Mouse (Mus musculus) layer of hippocampus, adult 2 months (tissue): Measurements from ENCODE around the gene Bcas3. TPM values are rescaled to one million over a fixed set of nuclear protein-coding genes. Genes with fewer than 3 reads are reported as not detected.

ENCODE experiments used
- DNase-seq, 2 experiments: peaks; one replicate each; pipeline ENCODE4 v3.0.0; 2022; ENCODE audit warnings: low spot score in 2 of 2
- H3K27ac ChIP-seq: fragments of 200-600 bp; 2 replicates; pipeline ENCODE4 v1.8.1; 2022
- H3K4me3 ChIP-seq: fragments of 200-600 bp; 2 replicates; pipeline ENCODE4 v1.8.1; 2022; ENCODE audit warnings: mild to moderate bottlenecking
- CTCF ChIP-seq: fragments of 200-600 bp; conservative IDR thresholded peaks from 2 replicates; pipeline ENCODE4 v1.8.1; 2022; ENCODE audit warnings: antibody characterized with exemption, mild to moderate bottlenecking, moderate library complexity
- total RNA-seq, 2 experiments: library from RNA; stranded (reverse); gene quantifications; 2 replicates each; pipeline ENCODE4 v1.2.3; 2021

Gene Bcas3
- total RNA-seq, 2 experiments from 2014 or later = 67.6 to 75.1 TPM

DNA sequence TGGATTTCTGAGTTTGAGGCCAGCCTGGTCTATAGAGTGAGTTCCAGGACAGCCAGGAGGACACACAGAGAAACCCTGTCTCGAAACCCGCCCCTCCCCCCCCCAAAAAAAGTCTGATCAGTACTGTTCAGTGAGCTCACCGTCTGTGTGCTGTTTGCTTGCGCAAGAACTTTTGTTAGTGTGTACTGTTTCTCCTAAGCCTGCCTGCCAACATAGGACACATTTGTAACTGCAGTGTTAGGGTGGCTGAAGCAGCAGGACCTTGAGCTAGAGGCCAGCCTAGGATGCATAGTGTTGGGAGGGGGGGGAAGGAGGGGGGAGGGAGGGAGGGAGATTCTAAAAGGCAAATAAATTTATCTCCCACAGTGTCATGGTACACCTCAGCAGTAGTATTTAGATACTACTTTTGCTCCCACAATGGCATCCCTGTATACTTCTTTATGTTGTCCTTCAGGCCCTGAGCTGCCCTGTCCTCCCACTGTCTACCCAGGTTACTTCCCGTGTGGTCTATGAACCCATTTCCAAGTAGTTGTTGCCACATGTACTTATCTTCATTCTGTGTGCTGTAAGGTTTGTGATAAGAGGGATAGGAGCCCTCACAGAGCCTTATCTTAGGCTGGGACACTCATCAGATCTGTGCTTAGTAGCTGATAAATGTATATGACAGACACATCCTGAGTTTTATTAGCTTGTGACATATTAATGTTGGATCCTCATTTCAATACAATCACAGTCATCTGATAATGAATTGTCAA lies 176.7 kb downstream of the Bcas3 start:
- no peak for DNase-seq
- no peak overlapping the region for H3K27ac ChIP-seq
- H3K4me3 ChIP-seq = no peak overlapping the region
- no peak for TF ChIP-seq CTCF

DNA sequence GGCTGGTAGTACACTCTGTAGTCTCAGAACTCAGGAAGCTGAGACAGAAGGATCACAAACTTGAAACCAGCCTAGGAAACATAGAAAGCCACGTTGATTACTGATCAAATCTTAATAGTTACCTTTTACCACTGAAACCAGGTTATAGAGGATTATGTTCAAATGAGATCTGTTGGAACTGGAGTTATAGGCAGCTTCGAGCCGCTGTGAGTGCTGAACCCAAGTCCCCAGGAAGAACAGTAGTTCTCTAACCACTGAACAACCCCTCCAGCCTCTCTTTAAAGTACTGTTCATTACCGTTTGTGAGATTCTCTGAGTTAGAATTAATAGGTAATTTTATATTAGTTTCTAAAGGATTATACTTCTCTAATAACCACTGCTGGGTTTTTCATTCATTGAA lies 188.0 kb downstream of the Bcas3 start:
- TF ChIP-seq CTCF = no peak
- H3K27ac ChIP-seq = no peak overlapping the region
- DNase-seq = no peak
- no peak overlapping the region for H3K4me3 ChIP-seq

DNA sequence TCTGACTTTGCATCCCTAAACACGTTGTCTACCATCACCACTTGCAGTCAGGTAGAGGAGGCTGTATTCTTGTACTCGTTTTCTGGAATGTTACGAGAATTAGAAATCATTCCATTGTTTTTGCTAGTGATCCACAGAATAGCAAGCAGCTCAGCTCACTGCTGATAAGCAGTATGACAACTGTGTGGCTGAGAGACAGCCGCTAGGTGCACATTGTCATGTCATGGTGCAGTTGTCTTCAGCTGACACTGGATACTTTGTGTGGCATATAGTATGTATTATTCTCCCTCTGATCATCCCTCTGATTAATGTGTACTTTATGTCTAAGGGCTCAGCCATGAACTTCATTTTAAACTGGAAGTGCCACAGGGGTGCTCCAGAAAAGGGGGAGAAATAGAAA lies 190.3 kb downstream of the Bcas3 start:
- no peak for DNase-seq
- H3K4me3 ChIP-seq = no peak overlapping the region
- peak overlapping the region; percentile 77 for H3K27ac ChIP-seq
- peak; percentile 38 for TF ChIP-seq CTCF

DNA sequence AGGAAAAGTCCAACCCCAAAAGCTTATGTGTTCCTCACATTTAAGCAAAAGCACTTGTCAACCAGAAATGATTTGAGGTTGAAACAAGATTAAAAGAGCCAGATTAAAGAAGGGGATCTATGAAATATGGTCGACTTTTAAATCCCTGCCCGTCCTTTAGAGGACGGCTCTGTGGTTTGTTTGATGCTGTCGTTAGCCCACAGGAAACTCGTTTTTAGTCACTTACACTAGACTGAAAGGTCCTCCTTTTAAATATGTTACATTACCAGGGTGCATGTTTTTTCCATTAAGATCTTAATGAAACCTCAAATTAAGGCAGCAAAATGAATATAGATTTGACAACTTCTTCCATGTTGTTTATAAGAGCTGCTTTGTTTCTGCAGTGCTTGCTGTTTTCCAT lies 192.6 kb downstream of the Bcas3 start:
- DNase-seq = no peak
- no peak for TF ChIP-seq CTCF

DNA sequence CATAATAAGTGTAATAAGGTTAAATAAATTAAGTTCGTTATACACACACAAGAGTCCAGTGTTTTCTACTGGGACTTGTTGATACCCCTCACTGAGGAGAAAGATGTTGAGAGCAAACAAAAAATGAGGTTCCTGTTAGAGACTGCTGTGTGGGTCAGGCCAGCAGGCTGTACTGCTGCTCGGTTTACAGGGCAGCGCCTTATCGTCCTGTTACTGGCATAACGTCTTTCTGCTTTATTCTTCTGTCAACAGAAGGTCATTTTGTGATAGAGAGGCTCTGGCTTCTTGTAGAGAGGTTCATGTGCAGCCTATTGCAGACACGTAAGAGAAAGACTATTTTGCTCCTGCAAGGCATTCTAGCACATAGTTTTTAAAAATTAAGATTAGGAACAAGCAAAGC lies 195.0 kb downstream of the Bcas3 start:
- H3K27ac ChIP-seq = no peak overlapping the region
- no peak for DNase-seq
- no peak overlapping the region for H3K4me3 ChIP-seq
- no peak for TF ChIP-seq CTCF

More for the DNA sequence above, 192.6 kb downstream of the Bcas3 start:
- no peak overlapping the region for H3K4me3 ChIP-seq
- H3K27ac ChIP-seq = no peak overlapping the region

DNA sequence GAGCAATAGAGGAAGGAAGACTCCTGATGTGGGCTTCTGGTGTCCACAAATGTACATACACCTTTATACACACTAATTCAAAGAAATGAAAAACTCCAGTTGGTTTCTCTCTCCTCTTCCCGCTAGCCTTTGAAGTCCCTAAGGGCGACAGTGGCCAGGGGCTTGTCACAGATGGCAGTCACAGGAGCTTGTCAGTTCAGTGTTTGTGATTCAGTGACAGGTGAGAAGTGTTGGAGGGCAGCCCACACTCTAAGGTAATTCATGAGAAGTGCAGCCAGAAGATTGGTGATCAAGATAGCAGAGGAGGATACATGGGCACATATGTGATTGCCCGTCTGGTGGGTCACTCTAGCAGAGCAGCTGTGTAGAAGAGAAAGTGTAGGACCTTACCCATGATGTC lies 196.7 kb downstream of the Bcas3 start:
- DNase-seq = no peak
- Histone ChIP-seq H3K27ac (no peak overlapping the region), H3K4me3 (no peak overlapping the region)
- no peak for TF ChIP-seq CTCF

DNA sequence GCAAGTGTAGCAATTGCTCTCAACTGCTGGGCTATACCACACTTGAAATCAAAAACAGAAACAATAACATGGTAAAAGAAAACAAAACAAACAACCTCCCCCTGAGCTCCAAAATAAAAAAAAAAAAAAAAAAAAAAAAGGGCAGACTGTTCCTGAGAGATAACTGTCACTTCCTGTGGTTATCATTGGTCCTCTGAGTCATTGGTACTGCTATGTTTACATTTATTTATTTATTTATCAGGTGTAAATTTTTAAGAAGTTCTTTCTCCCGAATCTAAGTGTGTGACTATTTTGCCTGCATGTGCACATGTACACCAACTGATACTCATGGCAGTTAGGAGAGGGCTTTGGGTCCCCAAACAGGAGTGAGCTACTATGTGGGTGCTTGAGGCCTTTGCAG lies 202.1 kb downstream of the Bcas3 start:
- no peak for TF ChIP-seq CTCF
- no peak overlapping the region for H3K27ac ChIP-seq
- no peak overlapping the region for H3K4me3 ChIP-seq
- no peak for DNase-seq

DNA sequence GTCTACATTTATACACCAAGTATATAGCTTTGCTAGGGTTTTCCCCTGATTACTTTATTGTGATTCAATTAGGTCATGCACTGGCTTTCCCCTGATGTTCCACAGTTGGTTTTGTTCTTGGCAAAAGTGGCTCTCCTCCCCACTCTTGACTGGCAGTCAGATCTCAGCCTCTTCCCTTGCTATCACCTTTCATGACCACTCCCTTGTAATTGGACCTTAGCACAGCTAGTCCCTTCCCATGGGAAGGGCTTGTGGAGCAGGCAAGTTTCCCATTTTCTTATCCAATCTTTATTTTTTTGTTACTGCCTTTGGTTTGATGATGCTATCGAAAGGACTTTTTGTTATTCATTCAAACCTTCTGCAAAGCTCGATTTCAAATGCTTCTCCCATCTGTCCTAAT lies 202.8 kb downstream of the Bcas3 start:
- TF ChIP-seq CTCF = no peak

DNA sequence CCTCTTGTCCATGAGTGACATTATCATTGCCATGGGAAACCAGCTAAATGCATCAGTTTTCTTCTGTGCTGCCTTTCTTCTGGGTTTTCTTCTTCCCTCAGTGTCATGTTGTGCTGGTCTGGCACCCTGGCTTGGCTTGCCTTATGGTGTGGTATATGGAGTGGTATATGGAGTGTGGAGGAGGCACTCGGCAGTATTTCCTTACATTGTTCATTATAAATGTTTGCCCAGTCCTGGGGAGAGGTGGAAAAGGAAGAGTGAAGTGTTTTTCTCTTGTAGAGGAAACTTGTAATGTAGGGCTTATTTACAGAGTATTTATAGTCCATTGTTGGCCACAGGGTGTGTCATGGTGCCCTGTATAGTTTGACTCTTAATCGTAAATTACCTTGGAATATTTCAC lies 212.1 kb downstream of the Bcas3 start:
- Histone ChIP-seq H3K4me3 (no peak overlapping the region), H3K27ac (no peak overlapping the region)
- no peak for TF ChIP-seq CTCF
- no peak for DNase-seq

More for the DNA sequence above, 202.8 kb downstream of the Bcas3 start:
- Histone ChIP-seq H3K4me3 (no peak overlapping the region), H3K27ac (no peak overlapping the region)
- no peak for DNase-seq

DNA sequence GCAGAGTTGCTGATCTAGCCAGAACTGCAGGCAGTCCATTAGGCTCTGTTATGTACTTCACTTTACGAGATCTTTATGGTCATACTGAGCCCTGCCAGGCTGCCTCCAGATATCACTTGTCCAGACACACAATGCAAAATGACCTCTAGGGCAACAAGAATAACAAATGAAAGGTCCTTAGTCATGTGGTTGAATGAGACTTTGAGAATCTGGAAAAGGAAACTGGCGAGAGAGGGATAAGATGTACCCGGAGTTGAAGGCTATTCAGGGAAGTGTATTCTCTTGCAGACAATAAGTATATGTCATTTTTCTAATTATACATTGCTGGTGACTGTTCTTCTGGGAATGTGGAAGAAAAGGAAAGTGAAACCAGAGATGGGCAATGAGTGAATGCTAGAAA lies 218.1 kb downstream of the Bcas3 start:
- TF ChIP-seq CTCF = no peak
- Histone ChIP-seq H3K27ac (no peak overlapping the region), H3K4me3 (no peak overlapping the region)
- DNase-seq = no peak

DNA sequence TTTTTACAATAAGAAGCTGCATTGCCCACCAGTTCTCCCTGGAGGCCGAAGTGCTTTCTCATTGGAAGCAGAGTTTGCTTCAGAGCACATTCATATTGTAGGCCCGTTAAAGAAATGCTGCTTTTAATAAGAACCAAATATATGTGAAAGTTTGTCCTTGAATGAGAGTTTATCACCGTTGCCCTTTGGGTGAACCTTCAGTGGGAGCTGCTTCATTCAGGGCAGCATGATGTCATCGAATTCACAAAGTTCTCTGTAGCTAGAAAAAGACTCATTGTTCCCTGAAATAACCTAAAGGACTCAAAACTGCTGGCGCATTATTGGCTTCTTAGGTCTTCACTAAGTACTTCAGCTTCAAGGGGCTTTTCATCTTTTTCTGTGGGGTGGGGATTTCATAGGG lies 219.0 kb downstream of the Bcas3 start:
- TF ChIP-seq CTCF = no peak
- Histone ChIP-seq H3K4me3 (no peak overlapping the region), H3K27ac (no peak overlapping the region)
- DNase-seq = no peak

DNA sequence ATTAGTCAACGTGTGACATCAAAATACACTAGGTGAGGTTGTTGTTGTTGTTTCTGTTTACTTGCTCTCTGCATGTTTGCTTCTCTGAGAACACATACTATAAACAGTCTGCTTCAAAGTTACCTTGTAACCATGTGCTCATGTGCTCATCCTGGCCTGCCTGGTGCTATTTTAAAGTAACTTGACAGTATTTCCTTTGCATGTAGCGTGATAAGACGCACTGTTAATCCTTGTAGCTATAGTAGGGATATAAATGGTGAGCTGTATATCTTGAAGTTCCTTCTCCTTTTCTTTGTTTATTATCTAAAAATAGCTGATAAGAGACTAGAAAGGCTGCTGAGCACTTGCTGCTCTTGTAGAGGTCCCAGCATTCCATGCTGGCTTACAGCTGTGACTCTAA lies 219.6 kb downstream of the Bcas3 start:
- no peak for TF ChIP-seq CTCF
- H3K27ac ChIP-seq = no peak overlapping the region
- no peak for DNase-seq
- H3K4me3 ChIP-seq = no peak overlapping the region

DNA sequence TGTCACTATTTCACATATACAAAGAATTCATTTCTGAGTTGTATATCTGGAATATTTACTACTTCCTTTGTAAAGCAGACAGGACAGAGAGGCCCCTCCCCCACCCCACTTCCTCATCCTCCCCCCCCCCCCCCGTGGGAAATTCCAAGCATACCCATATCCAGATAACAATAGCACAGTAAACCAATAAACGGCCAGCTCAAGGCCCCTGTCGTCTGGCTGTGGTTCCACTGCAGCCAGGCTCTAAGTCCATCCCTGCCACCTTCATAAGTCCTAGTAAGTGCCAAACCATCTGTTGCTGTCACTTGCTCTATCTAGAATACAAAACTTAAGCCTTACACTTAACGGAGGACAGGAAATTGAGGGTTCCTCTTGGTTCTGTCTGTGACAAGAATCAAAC lies 221.5 kb downstream of the Bcas3 start:
- no peak for DNase-seq
- TF ChIP-seq CTCF = no peak
- no peak overlapping the region for H3K27ac ChIP-seq
- no peak overlapping the region for H3K4me3 ChIP-seq

DNA sequence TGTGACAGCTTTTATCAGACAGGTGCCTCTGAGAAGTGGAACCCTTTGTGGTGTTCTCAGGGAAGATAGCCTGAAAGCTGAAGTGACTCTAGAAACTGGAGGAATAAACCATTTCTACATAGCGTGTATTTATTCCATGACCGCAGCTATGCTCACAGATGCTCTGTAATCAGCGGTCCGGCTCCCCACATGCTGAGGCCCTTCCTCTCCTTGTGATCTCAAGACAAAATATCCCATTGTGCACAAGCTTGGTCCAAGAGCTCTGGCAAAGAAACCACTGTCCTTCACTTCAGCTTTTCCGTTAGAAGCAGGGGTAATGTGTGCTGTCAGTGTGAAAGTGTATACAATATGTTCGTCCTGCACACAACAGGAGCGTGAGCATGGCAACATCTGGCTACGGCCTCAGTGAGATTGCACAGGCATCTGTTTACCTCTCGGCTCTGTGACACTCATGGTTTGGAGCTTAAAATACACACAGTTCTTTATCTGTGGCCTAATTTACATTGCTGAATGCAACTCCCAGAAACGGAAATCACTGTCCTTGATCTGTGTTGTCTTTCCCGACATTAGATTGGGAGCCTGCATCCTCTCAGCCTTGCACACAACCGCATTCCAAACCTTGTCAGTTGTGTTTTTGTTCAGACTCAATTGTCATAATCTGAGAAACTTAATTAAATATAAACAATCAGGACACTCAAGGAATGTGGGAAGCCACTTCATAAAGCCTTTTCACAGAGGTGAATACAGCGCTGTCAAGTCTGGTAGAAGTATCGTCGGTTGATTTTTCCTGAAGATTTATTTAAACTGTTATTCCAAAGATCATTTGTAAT lies 225.1 kb downstream of the Bcas3 start:
- H3K4me3 ChIP-seq = no peak overlapping the region
- DNase-seq = no peak
- no peak for TF ChIP-seq CTCF
- H3K27ac ChIP-seq = no peak overlapping the region
